Mouse (Mus musculus): ENCODE results near the gene Lactb. TPM values are rescaled to one million over a fixed set of nuclear protein-coding genes. Genes with fewer than 3 reads are reported as not detected.

The Lactb gene
- polyA plus RNA-seq, 1 experiment from 2014 or later = 13.9 TPM

DNA sequence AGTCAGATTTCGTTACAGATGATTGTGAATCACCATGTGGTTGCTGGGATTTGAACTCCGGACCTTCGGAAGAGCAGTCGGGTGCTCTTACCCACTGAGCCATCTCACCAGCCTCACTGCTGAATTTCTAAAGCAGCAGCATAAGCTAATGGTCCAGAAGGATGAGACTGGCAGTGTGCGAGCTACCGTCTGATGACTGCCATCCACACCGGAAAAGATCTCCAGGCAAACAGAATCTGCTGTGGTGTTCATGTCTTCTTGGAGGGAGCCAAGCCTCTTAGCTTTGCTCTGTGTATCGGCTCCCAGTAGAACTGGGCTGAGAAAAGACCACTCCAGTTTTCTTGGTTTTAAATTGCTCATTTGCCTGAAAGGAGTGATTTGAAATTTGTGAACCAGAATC, 24.4 kb upstream of the Lactb start:
- 92% methylated on average over 8 of the region's 8 CpGs for WGBS
- no peaks in the 10 kb centered on the region for H3K27me3 ChIP-seq (replicated peaks)
- H3K4me2 ChIP-seq (replicated peaks) = no peak overlapping the region
- no peak overlapping the region for H3K27ac ChIP-seq
- H3K4me3 ChIP-seq = no peak overlapping the region
- 0 out of 2 replicates have a peak, but pooled peaks cover 4% of the 10 kb centered on the region for H3K4me1 ChIP-seq
- no peaks in the 10 kb centered on the region for H3K36me3 ChIP-seq
- H3K9me3 ChIP-seq = no peaks in the 10 kb centered on the region
- H3K9ac ChIP-seq = no peak overlapping the region
- no peak for ATAC-seq (ENCODE audit: low FRiP score, low read depth)

DNA sequence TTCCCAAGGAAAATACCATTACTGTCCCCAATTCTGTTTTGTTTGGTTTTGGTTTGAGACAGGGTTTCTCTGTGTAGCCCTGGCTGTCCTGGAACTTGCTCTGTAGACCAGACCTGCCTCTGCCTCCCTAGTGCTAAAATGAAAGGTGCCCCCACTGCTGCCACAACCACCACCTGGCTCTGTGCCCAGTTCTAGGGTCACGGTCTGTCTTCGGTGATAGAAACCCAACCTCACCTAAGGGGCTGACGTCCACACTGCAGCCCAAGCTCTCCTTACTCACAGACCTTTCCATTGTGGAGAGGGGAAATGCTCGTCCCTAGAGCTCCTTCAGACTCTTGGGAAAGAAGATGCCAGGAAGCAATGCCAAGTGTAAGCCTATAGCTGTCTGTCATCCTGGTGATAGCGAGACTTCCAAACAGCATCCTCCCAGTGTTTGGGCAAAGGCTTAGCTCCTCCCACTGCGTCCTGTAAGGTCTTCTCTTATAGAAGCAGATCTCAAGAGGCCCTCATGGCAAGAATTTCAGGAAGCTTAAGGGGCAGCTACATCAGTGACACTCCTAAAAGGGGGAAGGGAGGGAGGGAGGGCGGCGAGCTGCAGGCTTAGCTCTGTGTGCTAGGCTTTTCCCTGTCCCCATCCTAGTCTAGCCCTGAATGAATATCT, 16.6 kb upstream of the Lactb start:
- H3K36me3 ChIP-seq = no peaks in the 10 kb centered on the region
- no peak overlapping the region for H3K4me3 ChIP-seq
- H3K27me3 ChIP-seq (replicated peaks) = no peaks in the 10 kb centered on the region
- no peak for ATAC-seq (ENCODE audit: low FRiP score, low read depth)
- 90% methylated on average over 8 of the region's 8 CpGs for WGBS
- no peaks in the 10 kb centered on the region for H3K9me3 ChIP-seq
- H3K4me2 ChIP-seq (replicated peaks) = no peak overlapping the region
- no peak overlapping the region for H3K27ac ChIP-seq
- H3K4me1 ChIP-seq = 0 out of 2 replicates have a peak, but pooled peaks cover 6% of the 10 kb centered on the region
- H3K9ac ChIP-seq = no peak overlapping the region

DNA sequence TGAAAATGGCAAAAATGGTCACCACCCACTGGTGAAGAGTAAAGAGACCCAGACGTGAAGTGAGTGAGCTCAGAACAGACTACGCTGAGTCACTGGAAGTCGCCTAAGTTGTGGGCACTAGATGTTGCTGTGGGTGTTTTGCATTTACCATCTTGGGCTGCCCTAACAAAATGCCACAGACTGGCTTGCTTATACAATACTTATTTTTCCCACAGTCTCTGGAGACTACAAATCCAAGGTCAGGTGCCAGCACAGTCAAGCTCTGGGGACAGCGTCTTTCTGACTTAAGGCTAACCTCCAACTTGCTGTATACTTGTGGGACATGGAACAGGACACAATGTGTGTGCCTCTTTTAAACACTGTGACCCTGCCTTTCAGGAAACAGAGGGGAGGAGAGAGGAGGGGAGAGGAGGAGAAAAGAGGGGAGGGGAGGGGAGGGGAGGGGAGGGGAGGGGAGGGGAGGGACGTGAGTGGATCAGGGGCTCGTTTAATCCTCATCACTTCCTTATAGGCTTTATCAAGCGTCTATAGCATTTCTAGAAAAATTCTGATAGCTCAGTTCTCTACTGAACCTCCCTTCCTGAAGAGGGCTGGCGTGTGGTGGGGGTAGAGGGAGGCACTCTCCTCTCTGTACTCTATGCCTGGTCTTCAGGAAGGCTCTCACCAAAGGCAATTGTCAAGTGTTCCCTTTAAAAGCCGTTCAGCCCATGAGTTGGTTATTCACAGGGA, 15.9 kb upstream of the Lactb start:
- H3K4me3 ChIP-seq = no peak overlapping the region
- no peak for ATAC-seq (ENCODE audit: low FRiP score, low read depth)
- H3K9me3 ChIP-seq = no peaks in the 10 kb centered on the region
- H3K27me3 ChIP-seq (replicated peaks) = no peaks in the 10 kb centered on the region
- no peaks in the 10 kb centered on the region for H3K36me3 ChIP-seq
- WGBS = 68% methylated on average over 9 of the region's 9 CpGs
- H3K9ac ChIP-seq = no peak overlapping the region
- H3K4me2 ChIP-seq (replicated peaks) = no peak overlapping the region
- H3K27ac ChIP-seq = no peak overlapping the region
- 0 out of 2 replicates have a peak, but pooled peaks cover 6% of the 10 kb centered on the region for H3K4me1 ChIP-seq

DNA sequence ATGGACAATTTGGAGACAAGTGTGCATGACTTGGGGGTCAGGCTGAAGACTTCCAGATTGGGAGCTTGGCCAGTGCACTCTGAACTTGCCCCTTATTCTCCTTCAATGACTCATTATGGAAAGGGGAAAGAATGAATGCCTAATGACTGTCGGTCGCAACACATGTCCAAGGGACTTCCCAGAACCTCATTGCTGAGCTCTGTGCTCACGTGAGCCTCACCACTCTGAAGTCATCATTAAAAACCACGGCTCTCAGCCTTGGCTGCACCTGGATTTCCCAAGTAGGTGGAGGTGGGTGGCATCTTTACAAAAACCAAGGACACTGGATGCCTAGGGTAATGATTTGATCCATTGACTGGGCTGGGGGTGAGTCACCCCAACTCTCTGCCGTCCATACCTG, 14.8 kb upstream of the Lactb start:
- Histone ChIP-seq H3K4me3 (no peak overlapping the region), H3K4me2 (replicated peaks) (no peak overlapping the region), H3K27me3 (replicated peaks) (no peaks in the 10 kb centered on the region), H3K4me1 (0 out of 2 replicates have a peak, but pooled peaks cover 6% of the 10 kb centered on the region), H3K36me3 (no peaks in the 10 kb centered on the region), H3K9ac (no peak overlapping the region), H3K9me3 (no peaks in the 10 kb centered on the region), H3K27ac (no peak overlapping the region)
- 92% methylated on average over 5 of the region's 5 CpGs for WGBS
- no peak for ATAC-seq (ENCODE audit: low FRiP score, low read depth)

DNA sequence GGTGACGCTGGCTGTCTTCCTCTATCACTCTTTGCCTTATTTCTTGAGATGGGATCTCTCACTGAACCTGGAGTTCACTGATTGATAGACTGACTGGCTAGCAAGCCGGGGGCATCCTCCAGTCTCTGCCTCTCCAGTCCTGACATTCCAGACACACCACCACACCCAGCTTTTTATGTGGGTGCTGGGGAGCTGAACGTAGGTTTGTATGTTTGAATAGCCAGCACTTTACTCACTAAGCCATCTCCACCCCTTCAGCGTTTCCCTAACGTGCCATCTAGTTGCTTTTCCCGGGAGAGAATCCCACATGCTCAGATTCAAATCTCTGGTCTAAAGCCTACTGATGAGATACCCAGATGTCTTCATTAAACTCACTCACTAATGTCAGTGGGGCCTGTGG, 14.3 kb upstream of the Lactb start:
- H3K4me2 ChIP-seq (replicated peaks) = no peak overlapping the region
- H3K27me3 ChIP-seq (replicated peaks) = no peaks in the 10 kb centered on the region
- H3K9ac ChIP-seq = no peak overlapping the region
- no peak overlapping the region for H3K4me3 ChIP-seq
- no peaks in the 10 kb centered on the region for H3K36me3 ChIP-seq
- no peaks in the 10 kb centered on the region for H3K9me3 ChIP-seq
- H3K27ac ChIP-seq = no peak overlapping the region
- 0 out of 2 replicates have a peak, but pooled peaks cover 6% of the 10 kb centered on the region for H3K4me1 ChIP-seq
- 76% methylated on average over 6 of the region's 6 CpGs for WGBS
- ATAC-seq (ENCODE audit: low FRiP score, low read depth) = no peak

DNA sequence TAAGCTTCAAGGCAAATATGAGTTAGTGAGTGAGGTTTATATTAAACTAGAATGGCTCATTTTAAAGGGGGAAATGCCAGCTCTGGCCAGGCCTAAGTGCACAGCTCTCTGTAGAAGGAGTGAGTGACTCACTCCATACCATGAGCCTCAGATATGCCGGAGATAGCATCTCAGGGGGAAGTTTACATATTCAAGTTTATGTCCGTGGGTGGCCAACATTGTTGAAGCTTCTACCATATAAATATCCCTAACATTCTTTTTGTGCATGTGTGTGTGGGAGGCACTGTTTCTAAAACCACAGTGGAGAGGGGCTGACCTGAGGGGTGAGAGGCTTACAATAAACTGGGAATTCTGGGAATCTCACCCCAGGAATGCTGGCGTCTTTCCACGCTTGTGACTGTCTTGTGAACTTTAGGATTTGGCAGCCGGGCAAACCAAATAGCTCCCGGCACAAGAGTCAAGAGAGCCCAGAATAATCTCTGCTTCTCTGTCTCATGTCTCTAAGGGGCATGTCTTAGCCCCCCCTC, 13.7 kb upstream of the Lactb start:
- no peaks in the 10 kb centered on the region for H3K9me3 ChIP-seq
- no peak overlapping the region for H3K4me2 ChIP-seq (replicated peaks)
- no peaks in the 10 kb centered on the region for H3K36me3 ChIP-seq
- 61% methylated on average over 6 of the region's 6 CpGs for WGBS
- no peak overlapping the region for H3K9ac ChIP-seq
- no peak overlapping the region for H3K27ac ChIP-seq
- no peaks in the 10 kb centered on the region for H3K27me3 ChIP-seq (replicated peaks)
- 0 out of 2 replicates have a peak, but pooled peaks cover 6% of the 10 kb centered on the region for H3K4me1 ChIP-seq
- H3K4me3 ChIP-seq = no peak overlapping the region
- no peak for ATAC-seq (ENCODE audit: low FRiP score, low read depth)

DNA sequence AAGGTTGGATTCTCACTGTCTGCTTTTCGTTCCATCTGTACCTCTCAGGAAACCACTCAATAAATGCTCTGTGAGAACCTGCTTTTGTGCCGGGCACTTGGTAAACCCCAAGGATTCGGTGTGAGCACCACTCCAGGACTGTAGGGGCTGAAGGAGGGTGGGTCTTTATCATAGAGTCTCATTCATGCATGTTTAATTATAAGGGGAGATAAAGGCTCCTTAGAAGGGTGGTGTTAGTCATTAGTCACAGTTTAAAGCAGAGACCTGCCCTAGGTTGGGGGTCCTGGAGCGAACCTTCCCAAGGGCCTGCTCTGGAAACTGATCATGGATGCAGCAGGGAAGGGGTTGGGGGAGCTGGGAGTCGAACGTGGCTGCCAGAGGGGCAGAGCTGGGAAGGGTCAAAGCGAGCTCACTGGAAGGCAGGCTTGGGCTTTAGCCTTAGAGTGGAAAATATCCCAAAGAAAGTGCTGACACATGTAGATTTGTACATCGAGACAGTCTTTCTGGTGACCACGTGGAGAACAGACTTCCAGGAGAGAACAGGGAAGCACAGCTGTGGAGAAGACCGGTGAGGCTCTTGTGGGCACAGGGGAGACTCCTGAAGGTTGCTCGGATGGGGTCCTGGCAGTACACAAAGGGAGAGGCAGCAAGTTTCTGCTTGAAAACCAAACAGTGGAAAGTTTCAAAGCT, 13.1 kb upstream of the Lactb start:
- no peak for ATAC-seq (ENCODE audit: low FRiP score, low read depth)
- H3K27ac ChIP-seq = no peak overlapping the region
- no peaks in the 10 kb centered on the region for H3K9me3 ChIP-seq

DNA sequence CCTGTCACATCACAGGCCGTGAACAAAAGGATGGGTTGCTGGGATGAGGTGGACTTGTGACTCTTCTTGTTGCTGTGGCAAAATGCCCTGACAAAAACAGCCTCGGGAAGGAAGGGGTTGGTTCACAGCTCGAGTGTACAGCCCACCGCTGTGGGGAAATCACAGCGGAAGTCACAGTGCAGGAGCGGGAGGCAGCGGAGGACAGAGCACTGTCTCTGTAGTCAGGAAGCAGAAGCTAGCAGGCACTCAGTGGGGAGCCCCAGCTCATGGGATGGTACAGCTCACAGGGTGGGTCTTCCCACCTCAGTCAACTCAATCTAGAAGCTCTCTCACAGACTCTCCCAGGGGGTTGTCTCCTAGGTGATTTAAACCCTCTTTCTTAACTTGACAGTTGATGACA, 10.1 kb upstream of the Lactb start:
- ATAC-seq (ENCODE audit: low FRiP score, low read depth) = no peak
- H3K9me3 ChIP-seq = no peaks in the 10 kb centered on the region
- H3K4me3 ChIP-seq = no peak overlapping the region
- 0 out of 2 replicates have a peak, but pooled peaks cover 6% of the 10 kb centered on the region for H3K4me1 ChIP-seq
- no peak overlapping the region for H3K27ac ChIP-seq
- H3K27me3 ChIP-seq (replicated peaks) = no peaks in the 10 kb centered on the region
- no peaks in the 10 kb centered on the region for H3K36me3 ChIP-seq
- WGBS = 86% methylated on average over 7 of the region's 7 CpGs
- H3K4me2 ChIP-seq (replicated peaks) = no peak overlapping the region
- no peak overlapping the region for H3K9ac ChIP-seq

More for the DNA sequence above, 13.1 kb upstream of the Lactb start:
- H3K36me3 ChIP-seq = no peaks in the 10 kb centered on the region
- H3K27me3 ChIP-seq (replicated peaks) = no peaks in the 10 kb centered on the region
- H3K4me3 ChIP-seq = no peak overlapping the region
- H3K4me1 ChIP-seq = 0 out of 2 replicates have a peak, but pooled peaks cover 6% of the 10 kb centered on the region
- 70% methylated on average over 11 of the region's 11 CpGs for WGBS
- no peak overlapping the region for H3K4me2 ChIP-seq (replicated peaks)
- H3K9ac ChIP-seq = no peak overlapping the region

DNA sequence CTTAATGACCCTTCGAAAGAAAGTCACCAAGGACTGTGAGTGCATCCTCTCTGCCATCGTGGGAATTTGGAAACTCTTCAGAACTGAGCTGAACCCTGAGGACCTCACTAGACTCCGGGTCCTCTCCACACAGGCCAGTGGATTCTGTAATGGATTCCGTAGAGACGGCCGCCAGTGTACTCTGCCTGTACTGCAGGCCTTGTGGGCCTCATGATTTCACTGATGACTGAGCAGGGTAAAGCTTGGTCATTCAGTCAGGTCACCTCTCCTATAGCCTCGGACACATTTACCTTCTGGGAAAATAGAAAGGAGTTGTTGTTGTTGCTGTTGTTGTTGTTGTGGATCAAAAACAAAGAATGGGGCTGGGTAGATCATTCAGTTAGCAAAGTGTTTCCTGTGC, 6.8 kb upstream of the Lactb start:
- H3K9ac ChIP-seq = no peak overlapping the region
- H3K4me2 ChIP-seq (replicated peaks) = no peak overlapping the region
- H3K4me1 ChIP-seq = no peaks in the 10 kb centered on the region
- no peaks in the 10 kb centered on the region for H3K36me3 ChIP-seq
- no peak for ATAC-seq (ENCODE audit: low FRiP score, low read depth)
- no peak overlapping the region for H3K4me3 ChIP-seq
- no peaks in the 10 kb centered on the region for H3K9me3 ChIP-seq
- 75% methylated on average over 7 of the region's 7 CpGs for WGBS
- no peaks in the 10 kb centered on the region for H3K27me3 ChIP-seq (replicated peaks)
- H3K27ac ChIP-seq = no peak overlapping the region

DNA sequence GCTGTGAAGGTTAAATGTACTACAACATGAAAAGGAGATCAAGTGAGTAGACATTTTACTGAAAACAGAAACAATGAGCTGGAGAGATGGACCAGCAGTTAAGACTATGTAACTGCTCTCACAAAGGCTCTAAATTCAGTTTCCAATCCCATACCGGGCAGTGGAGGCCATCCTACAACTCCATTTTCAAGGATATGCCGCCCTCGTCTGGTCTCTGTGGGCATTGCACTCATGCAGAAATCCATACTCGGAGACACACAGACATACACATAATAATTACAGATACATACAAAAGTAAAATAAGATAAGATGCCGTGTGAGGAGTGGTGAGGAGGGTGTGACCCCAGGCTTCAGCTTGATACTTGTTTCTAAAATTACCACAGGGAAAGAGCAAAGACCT, 5.2 kb upstream of the Lactb start:
- no peak overlapping the region for H3K9ac ChIP-seq
- no peaks in the 10 kb centered on the region for H3K4me1 ChIP-seq
- ATAC-seq (ENCODE audit: low FRiP score, low read depth) = no peak
- no peak overlapping the region for H3K27ac ChIP-seq
- 9% methylated on average over 5 of the region's 5 CpGs for WGBS
- no peaks in the 10 kb centered on the region for H3K9me3 ChIP-seq
- no peaks in the 10 kb centered on the region for H3K27me3 ChIP-seq (replicated peaks)
- H3K4me3 ChIP-seq = no peak overlapping the region
- H3K4me2 ChIP-seq (replicated peaks) = no peak overlapping the region
- no peaks in the 10 kb centered on the region for H3K36me3 ChIP-seq

DNA sequence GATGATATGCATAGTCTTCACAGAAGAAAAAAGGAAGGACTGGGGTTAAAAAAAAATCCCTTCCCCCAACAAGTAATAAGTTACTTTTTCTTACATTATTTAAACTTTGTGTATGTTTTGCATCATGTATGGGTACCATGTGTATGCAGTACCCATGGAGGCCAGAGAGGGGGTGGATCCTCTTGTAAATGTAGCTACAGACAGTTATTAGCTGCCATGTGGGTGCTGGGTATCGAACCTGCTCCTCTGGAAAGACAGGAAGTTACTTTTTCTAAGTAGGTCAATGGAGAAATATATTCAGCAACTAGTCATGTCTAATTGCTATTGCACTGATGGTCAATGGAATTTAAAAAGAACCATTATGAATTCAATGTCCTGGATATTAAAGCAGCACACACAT, 3.2 kb upstream of the Lactb start:
- H3K27me3 ChIP-seq (replicated peaks) = no peaks in the 10 kb centered on the region
- H3K4me2 ChIP-seq (replicated peaks) = no peak overlapping the region
- H3K4me3 ChIP-seq = no peak overlapping the region
- H3K4me1 ChIP-seq = no peaks in the 10 kb centered on the region
- H3K9ac ChIP-seq = no peak overlapping the region
- no peak overlapping the region for H3K27ac ChIP-seq
- no peaks in the 10 kb centered on the region for H3K9me3 ChIP-seq
- 91% methylated on average over 1 of the region's 1 CpGs for WGBS
- H3K36me3 ChIP-seq = no peaks in the 10 kb centered on the region
- ATAC-seq (ENCODE audit: low FRiP score, low read depth) = no peak

DNA sequence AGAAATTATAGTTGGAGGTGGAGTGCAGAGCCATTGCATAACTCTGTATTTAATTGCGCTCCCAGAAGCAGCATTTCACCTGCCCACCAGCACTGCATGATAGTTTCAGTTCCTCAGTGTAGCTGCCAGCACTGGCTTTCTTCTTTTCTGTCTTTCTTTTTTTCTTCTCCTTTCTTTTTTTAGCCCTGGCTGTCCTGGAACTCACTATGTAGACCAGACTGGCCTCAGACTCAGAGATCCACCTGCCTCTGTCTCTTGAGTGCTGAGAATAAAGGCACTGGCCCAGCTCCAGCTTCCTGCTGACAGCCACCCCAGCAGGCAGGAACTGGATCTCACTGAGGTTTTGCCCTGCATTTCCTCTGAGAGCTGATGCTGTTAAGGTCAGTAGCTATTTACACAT, 2.7 kb upstream of the Lactb start:
- Histone ChIP-seq H3K27ac (no peak overlapping the region), H3K4me1 (no peaks in the 10 kb centered on the region), H3K9me3 (no peaks in the 10 kb centered on the region), H3K27me3 (replicated peaks) (no peaks in the 10 kb centered on the region), H3K4me3 (no peak overlapping the region), H3K36me3 (no peaks in the 10 kb centered on the region), H3K9ac (no peak overlapping the region), H3K4me2 (replicated peaks) (no peak overlapping the region)
- ATAC-seq (ENCODE audit: low FRiP score, low read depth) = no peak
- 95% methylated on average over 1 of the region's 1 CpGs for WGBS

Measured in neural tube, embryonic 12.5 days (tissue).